Mouse (Mus musculus): ENCODE results near the gene Dgki. TPM values are rescaled to one million over a fixed set of nuclear protein-coding genes. Genes with fewer than 3 reads are reported as not detected.

The Dgki gene
- total and polyA plus RNA-seq, 3 experiments: 4.4 to 8.7 (median 7.7) TPM

- no peaks in the 10 kb centered on the region for H3K27me3 ChIP-seq (replicated peaks)
- no peaks in the 10 kb centered on the region for H3K4me1 ChIP-seq (ENCODE audit: control insufficient read depth in 1 of 2, insufficient read depth in 2 of 2)
- dilution Hi-C loops (cut with MboI; ENCODE audit: extremely low pct_ligation_motif_present, extremely low pct_unique_long_range_greater_than_20kb, low sequenced_read_pairs): no loop called here
- H3K4me3 ChIP-seq (replicated peaks in 1 of 3; ENCODE audit: low read depth in 2 of 3, low read length in 2 of 3, poor library complexity in 1 of 3): no peak overlapping the region
- in situ Hi-C loops (cut with MboI; ENCODE audit: low pct_ligation_motif_present, low pct_unique_long_range_greater_than_20kb, low sequenced_read_pairs): no loop called here
- TF ChIP-seq HCFC1 (IDR thresholded peaks at IDR 0.05; ENCODE audit: low read depth, low read length) (no peak), ELF1 (IDR thresholded peaks at IDR 0.05; ENCODE audit: low read depth, low read length) (no peak)
- no peak overlapping the region for H3K27ac ChIP-seq (ENCODE audit: insufficient read depth, low read depth)
- no peaks in the 10 kb centered on the region for H3K36me3 ChIP-seq (replicated peaks in 1 of 2; ENCODE audit: control insufficient read depth in 1 of 2, insufficient read depth in 1 of 2, low read length in 1 of 2)
- H3K4me2 ChIP-seq (ENCODE audit: insufficient read depth, low read depth, poor library complexity, severe bottlenecking): no peak overlapping the region
- H3K9ac ChIP-seq (ENCODE audit: insufficient read depth, low read depth): no peak overlapping the region
- no peak for DNase-seq (ENCODE audit: extremely low read depth)
- H3K9me3 ChIP-seq (replicated peaks; ENCODE audit: low read length): no peaks in the 10 kb centered on the region
- H3K79me2 ChIP-seq (replicated peaks; ENCODE audit: control insufficient read depth, extremely low read depth, insufficient read depth, poor library complexity, severe bottlenecking): no peaks in the 10 kb centered on the region
Measured at GRCm38 (mm10) chr6:36816666-36817065, 483.3 kb downstream of the Dgki start.

GRCm38 (mm10) chr6:36815992-36816391 is 484.0 kb downstream of the Dgki start:
- Histone ChIP-seq H3K9me3 (replicated peaks; ENCODE audit: low read length) (no peaks in the 10 kb centered on the region), H3K4me2 (ENCODE audit: insufficient read depth, low read depth, poor library complexity, severe bottlenecking) (no peak overlapping the region), H3K4me3 (replicated peaks in 1 of 3; ENCODE audit: low read depth in 2 of 3, low read length in 2 of 3, poor library complexity in 1 of 3) (no peak overlapping the region), H3K9ac (ENCODE audit: insufficient read depth, low read depth) (no peak overlapping the region), H3K36me3 (replicated peaks in 1 of 2; ENCODE audit: control insufficient read depth in 1 of 2, insufficient read depth in 1 of 2, low read length in 1 of 2) (no peaks in the 10 kb centered on the region), H3K27ac (ENCODE audit: insufficient read depth, low read depth) (no peak overlapping the region), H3K4me1 (ENCODE audit: control insufficient read depth in 1 of 2, insufficient read depth in 2 of 2) (no peaks in the 10 kb centered on the region), H3K27me3 (replicated peaks) (no peaks in the 10 kb centered on the region), H3K79me2 (replicated peaks; ENCODE audit: control insufficient read depth, extremely low read depth, insufficient read depth, poor library complexity, severe bottlenecking) (no peaks in the 10 kb centered on the region)
- DNase-seq (ENCODE audit: extremely low read depth): no peak
- TF ChIP-seq CHD2 (IDR thresholded peaks at IDR 0.05; ENCODE audit: low read length): no peak
- TF ChIP-seq KAT2A (IDR thresholded peaks at IDR 0.05; ENCODE audit: insufficient replicate concordance, low read length): no peak
- TF ChIP-seq PAX5 (IDR thresholded peaks at IDR 0.05; ENCODE audit: low read length): no peak
- no peak for TF ChIP-seq MAFK (IDR thresholded peaks at IDR 0.05; ENCODE audit: insufficient replicate concordance, low read length)
- dilution Hi-C loops (cut with MboI; ENCODE audit: extremely low pct_ligation_motif_present, extremely low pct_unique_long_range_greater_than_20kb, low sequenced_read_pairs): no loop called here
- in situ Hi-C loops (cut with MboI; ENCODE audit: low pct_ligation_motif_present, low pct_unique_long_range_greater_than_20kb, low sequenced_read_pairs): no loop called here

- H3K4me2 ChIP-seq (ENCODE audit: insufficient read depth, low read depth, poor library complexity, severe bottlenecking): no peak overlapping the region
- H3K27ac ChIP-seq (ENCODE audit: insufficient read depth, low read depth): no peak overlapping the region
- no peaks in the 10 kb centered on the region for H3K36me3 ChIP-seq (replicated peaks in 1 of 2; ENCODE audit: control insufficient read depth in 1 of 2, insufficient read depth in 1 of 2, low read length in 1 of 2)
- DNase-seq (ENCODE audit: extremely low read depth): no peak
- H3K9me3 ChIP-seq (replicated peaks; ENCODE audit: low read length): no peaks in the 10 kb centered on the region
- no peak overlapping the region for H3K4me3 ChIP-seq (replicated peaks in 1 of 3; ENCODE audit: low read depth in 2 of 3, low read length in 2 of 3, poor library complexity in 1 of 3)
- H3K79me2 ChIP-seq (replicated peaks; ENCODE audit: control insufficient read depth, extremely low read depth, insufficient read depth, poor library complexity, severe bottlenecking): no peaks in the 10 kb centered on the region
- H3K27me3 ChIP-seq (replicated peaks): no peaks in the 10 kb centered on the region
- dilution Hi-C loops (cut with MboI; ENCODE audit: extremely low pct_ligation_motif_present, extremely low pct_unique_long_range_greater_than_20kb, low sequenced_read_pairs) (no loop called here), in situ Hi-C loops (cut with MboI; ENCODE audit: low pct_ligation_motif_present, low pct_unique_long_range_greater_than_20kb, low sequenced_read_pairs) (no loop called here)
- H3K4me1 ChIP-seq (ENCODE audit: control insufficient read depth in 1 of 2, insufficient read depth in 2 of 2): no peaks in the 10 kb centered on the region
- TF ChIP-seq RAD21 (IDR thresholded peaks at IDR 0.05; ENCODE audit: low read depth, low read length) (peak; percentile 1; the same call in 1 of the 2 replicates), ZNF384 (IDR thresholded peaks at IDR 0.05; ENCODE audit: low read depth, low read length) (no peak)
- H3K9ac ChIP-seq (ENCODE audit: insufficient read depth, low read depth): no peak overlapping the region
Measured at GRCm38 (mm10) chr6:36812666-36813515, 487.1 kb downstream of the Dgki start.

Data from CH12.LX (cell line).